Mouse (Mus musculus) frontal cortex, postnatal 10 days (tissue): Measurements from ENCODE around the gene Cfap52.

Source experiments
- DNase-seq, 2 experiments: peaks; one replicate each; pipeline ENCODE4 v3.0.0; 2022; ENCODE audit warnings: low spot score in 2 of 2, mixed read lengths in 1 of 2

Gene Cfap52

DNA sequence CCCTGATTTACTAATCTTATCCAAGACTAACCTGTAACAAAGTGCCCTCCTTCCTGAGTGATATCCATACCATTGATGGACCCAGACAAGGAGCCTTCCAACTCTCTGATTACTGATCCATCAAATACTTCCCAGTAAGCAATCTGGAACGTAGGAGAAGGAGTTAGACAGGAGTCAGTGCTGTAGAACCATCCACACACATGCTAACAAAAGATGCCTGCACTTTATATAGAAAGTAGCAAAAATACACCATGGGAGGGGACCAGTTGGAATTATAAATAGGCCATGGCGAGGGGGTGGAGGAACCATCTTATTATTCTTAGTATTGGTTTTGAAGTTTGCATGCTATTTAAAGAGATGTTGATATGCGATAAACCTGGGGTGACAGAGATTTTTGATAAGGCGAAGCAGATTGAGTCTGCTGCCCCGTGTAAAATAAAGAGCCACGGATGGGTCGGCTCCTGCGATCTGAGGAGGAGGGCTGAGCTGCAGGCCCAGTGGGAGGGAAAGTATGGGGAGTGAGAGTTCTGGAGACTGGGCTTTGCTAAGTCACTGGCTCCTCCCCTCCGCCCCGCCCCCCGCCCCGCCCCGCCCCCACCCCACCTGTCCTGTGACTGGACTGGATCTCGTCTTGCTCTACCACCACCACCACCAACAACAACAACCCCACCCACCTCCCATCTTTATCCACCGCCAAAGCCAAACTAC is 38.9 kb downstream of the Cfap52 start:
- no peak for DNase-seq

DNA sequence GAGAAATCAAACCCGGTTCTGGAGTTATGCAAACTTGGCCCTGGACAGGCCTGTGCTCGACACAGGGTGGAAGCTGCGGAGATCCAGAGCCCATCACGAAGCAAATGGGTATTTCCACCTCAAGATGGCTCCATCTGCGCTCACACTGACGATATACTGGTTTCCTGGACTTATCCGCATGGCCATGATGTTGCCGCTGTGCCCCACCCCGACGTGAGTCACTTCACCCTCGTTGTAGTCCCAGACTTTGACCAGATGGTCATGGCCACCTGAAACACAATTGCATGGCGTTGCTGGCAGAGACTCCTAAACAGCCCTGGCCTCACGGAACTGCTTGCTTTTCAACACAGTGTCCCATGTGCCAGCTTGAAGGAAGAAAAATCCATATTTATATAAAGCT is 40.5 kb downstream of the Cfap52 start:
- peak in 1 of 2 experiments; percentile 17 for DNase-seq

DNA sequence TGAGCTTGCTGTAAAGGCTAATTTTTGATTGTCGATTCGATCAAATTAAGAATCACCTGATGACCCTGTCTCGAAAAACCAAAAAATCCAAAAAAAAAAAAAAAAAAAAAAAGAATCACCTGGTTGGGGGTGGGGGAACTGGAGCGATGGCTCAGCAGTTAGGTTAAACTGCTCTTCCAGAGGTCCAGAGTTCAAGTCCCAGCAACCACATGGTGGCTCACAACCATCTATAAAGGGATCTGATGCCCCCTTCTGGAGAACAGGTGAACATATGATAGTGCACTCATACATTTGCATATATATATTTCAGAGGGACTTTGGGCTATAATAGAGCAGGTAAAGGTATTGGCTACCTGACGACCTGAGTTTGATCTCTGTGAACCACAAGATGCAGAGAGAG is 41.7 kb downstream of the Cfap52 start:
- no peak for DNase-seq

DNA sequence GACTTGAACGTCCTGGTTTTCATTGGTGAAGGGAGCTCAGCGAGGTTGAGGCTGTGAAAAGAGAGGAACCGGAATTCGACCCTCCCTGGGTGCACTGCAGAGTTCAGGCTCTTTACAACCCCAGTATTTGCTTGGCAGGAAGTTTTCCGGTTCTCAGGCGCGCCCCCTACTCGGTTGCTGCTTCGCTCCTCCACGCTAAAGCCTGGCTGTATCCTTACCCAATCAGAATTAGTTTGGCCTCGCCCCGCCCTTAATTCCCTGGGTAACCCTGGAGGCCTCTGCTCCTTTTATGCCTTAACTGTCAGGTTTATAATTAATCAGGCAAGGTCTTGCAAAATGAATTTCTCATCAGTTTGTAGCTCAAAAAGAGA is 42.7 kb downstream of the Cfap52 start:
- DNase-seq = peak; percentile 35 to 67

DNA sequence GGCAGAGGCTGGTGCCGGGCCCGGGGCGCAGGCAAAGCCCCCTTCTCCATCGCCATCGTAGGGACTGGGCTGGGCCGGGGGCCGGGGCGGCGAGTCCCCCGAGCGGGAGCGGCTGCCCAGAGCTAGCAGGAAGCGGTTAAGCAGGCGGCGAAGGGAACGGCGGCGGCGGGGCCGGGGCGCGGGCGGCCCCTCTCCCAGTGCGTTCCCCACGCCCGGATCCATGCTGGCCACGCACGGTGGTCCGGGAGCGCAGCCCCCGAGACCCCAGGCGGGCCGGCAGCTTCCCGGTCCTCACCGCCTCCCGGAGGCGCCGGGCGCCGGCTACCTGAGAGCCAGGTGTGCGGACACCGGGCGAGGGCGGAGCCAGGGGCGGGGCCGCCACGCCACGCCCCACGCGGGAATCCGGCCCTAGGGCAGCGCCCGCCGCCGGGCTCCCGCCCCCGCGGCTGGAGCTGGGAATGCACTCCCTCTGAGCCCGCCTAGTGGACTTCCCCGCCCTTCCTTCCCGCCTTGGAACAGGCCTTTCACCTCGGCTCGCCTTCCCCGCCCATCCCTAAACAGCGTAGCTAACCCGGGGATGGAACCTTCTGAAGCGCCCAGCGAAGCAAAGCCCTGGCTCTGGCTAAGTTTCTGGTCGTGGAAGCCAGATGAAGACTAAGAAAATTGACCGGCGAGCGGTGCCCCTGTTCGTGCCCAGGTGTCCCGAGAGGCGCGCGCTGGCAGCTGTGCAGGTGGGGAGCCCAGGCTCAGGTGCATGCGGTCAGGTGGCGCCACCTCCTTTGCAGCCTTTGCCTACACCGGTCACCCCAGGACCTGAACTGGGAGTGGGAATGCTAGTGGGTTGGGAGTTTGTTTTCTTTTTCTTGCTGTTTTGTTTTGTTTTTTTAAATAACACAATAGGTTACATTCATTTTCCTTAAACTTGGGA is 43.4 kb downstream of the Cfap52 start, which contains the start of gene Usp43:
TSS of gene Usp43 (minus strand) at position 327 of the 928 bp plus-strand sequence.
- DNase-seq = peak in 1 of 2 experiments; percentile 29

DNA sequence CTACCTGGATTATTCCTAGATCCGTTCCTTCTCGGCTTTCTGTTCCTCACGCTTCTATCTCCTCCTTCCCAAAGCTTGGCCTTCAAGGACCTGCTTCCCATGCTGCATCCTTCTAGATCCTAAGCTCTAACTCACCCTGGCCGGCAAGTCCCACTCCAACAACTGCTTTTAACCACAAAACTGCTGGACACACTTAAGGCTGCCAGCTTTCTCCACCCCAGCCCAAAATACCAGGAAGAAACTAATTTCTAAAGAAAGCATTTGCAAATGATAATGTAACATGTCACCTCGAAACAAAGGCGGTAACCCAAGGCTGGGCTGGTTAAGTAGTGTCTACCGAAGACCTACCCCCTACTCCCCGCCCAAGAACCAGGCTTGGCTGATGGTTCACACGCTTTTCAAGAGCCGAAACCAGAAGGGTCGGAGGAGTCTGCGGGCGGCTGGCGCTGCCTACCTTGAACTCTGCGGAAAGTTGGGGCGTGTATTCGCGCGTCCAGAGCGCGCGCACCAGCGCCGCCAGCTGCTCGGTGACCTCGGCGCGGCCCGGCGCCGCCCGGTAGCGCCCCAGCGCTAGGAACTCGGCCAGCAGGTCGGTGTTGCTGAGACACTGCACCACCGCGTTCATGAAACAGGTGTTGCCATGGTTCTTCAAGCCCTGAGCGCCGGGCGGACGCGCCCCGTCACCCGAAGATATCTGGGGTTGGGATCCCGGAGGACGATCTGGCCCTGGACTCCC is 44.2 kb downstream of the Cfap52 start:
- DNase-seq = no peak

DNA sequence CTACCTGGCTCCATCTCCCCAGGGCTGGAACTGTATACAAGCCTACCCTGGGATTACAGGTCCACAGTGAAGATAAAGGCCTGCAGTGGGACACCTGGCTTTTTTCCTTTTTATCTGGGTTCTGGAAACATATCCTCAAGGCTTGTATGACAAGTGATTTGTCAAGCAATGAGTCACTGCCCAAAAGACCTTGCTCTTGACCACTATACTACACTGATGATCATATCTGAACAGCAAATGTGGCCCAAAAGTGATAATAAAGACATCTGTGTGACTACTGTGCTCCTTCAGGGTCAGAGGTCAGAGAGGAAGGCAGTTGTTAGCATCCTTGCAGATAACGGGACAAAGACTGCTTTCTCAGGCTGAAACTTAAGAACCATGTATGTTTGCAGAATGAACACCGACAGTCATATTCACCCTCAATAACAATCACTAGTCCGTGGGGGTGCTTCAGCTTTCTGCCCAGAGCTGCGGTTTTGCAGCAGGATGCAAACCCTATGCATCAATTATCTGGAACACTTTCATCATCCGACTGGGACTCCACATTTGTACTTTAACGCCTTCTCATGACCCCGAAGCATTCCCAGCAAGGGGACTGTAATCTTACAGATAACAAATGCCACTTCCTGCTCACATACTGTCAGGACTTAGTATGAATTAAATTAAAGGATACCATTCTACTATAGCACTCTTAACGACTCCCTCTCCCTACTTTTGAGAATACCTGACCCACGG is 45.1 kb downstream of the Cfap52 start:
- no peak for DNase-seq

DNA sequence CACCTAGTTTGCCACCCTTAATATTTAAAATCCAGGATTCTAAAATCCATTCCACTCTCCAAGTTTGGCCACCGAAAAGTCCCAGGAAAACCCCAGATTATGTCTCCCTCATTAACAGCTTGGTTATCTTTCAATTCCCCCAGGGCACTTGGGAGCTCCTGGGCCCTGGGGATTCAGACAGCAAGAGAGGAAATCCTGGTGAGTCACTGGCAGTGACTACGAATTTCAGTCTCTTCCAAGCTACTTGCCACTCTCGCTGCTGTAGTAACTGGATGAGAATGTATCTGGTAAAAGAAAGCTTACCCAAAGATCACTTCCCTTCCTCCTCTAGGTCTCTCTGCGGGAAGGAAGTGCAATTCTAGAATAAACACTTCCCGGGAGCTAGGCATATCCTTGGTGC is 45.9 kb downstream of the Cfap52 start:
- DNase-seq = no peak

DNA sequence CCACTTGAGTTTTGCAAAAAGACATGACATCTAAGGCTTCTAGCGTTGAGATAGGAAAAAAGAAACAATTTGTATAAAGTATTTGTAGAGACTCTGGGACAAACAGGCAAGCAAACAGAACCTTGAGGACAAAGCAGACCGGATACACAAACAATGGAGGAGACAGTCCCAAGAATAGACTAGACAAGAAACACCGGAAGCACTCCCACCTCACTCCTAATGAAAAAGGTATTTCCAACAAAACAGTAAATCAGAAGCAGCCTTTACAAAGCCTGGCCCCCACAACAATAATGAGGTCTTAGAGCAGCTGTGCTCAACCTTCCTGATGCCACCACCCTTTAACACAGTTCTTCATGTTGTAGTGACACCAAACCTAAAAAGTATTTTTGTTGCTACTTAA is 48.3 kb downstream of the Cfap52 start:
- DNase-seq = no peak

DNA sequence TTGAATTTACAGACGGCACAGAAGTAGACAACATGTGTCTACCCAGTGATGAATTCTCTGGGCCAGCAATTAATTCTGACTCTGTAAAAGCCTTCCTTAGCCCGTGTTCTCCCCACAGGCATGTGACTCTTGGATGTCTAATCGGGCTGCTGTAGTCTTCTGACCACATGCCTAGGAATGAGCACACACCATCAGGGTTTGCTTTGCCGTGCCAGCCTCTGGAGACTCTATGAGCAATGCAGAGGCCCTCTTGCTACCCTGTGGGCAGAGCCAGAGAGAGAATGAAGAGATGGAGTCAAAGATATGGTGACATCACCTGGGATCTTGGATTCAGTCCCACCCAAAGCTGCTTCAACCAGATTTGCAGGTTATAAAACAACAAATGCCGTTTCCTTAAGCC is 54.4 kb downstream of the Cfap52 start:
- no peak for DNase-seq

DNA sequence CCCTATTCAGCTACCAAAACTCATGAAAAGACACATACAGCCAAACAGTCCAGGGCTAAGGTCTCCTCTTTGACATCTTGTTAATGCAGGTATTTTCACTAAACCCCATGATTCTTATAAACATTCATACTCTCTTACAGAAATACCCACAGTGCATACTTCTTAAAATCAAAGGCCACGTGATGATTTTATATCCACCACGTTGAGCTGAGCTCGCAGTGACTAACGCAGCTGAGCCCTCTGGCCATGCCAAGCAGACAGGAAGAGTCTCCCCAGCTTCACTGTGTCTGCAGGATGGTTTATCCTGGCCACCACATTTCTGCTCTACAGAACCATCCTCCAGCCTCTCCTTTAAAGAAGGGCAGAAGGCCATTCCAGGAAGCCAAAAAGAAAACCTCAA is 61.7 kb downstream of the Cfap52 start:
- DNase-seq = no peak

DNA sequence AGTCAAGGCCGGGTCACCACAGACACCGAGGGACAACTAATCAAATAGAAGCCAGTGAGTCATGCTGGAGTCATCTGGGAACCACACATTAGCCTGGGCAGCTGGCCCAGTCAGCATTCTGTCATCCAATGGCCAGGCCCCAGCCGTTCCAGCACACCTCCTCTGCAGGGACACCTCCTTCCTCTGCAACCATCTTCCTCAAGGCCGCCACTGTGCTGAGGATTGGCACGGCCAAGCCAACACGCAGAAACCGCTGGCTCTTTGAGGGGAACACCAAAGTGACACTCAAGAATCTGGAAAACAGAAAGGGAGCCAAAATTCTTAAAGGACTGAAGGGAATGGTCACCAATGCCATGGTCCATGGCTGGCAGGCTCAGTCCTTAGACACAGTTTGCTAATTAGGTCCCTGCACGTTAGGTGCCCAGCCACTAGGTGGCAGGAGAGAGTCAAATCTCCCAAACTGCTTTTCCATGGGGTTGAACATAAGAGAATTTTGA is 68.3 kb downstream of the Cfap52 start:
- DNase-seq = peak in 1 of 2 experiments; percentile 25

DNA sequence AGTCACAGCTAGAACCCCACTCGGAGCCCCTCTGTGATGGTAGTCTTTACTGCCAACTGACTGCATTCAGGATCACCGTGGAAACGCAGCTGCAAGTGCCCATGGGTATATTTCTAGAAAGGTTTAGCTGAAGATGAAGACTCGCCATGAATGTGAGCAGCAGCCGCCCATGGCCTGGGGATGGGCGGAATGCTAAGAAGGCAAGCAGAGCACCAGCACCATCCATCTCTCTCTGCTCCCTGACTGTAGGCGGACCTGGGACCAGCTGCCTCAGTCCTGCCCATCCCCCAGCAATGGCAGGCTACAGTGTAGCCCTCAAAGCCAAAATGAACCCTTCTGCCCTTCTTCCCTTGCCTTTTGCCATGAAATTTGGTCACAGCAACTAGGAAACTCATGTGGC is 69.8 kb downstream of the Cfap52 start:
- no peak for DNase-seq

DNA sequence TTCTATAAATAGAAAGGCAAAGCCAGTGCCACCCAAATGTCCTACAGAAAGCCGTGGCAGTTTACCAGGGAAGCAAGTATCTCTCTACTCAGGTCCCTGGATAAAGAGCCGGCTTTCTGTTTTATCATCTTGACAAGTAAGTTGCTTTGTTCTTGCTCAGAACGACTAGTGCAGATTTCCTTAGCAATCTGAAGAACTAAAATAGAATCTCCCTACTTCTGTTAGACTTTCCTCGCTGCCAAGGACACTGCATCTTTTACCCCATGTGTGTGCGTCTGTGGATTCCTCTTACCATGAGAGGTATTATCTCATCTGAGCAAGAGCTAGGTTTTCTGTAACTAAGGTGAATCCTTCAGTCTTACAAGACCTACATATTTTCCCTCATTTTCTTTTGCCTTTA is 76.9 kb downstream of the Cfap52 start:
- no peak for DNase-seq

DNA sequence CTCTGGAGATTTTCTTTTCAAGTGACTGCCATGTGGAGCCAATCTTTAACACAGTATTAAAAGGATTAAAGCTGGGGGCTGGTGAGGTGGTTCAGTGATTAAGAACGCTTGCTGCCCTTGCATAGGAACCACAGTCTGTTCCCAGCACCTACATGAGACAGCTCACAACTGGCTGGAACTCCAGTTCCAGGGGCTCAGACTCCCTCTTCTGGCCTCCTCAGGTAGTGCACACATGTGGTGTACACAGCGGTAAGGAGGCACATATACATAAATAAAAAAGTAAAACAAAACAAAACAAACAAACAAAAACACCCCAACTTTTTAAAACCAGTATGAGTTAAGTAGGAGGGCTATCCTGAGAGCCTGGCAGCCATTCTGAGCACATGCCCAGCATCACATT is 79.5 kb downstream of the Cfap52 start:
- DNase-seq = no peak
